Mouse (Mus musculus) intestine, embryonic 15.5 days (tissue): Measurements from ENCODE around the gene Gpr183. TPM values are rescaled to one million over a fixed set of nuclear protein-coding genes. Genes with fewer than 3 reads are reported as not detected.
A peak's percentile ranks its signal among the peaks of the same experiment; 100 is the strongest.

Experiments
- ATAC-seq: fragments of 200-750 bp; cut with Nextera tagmentation; 2 replicates; pipeline ENCODE4 v1.8.0; 2017; ENCODE audit warnings: moderate TSS enrichment, moderate library complexity
- H3K27ac ChIP-seq: fragments of 300-500 bp; sonication (generic); 2 replicates; pipeline ENCODE4 v1.5.1; 2015; ENCODE audit warnings: mild to moderate bottlenecking, inconsistent platforms
- H3K27me3 ChIP-seq: fragments of 300-500 bp; sonication (generic); replicated peaks from 2 replicates; pipeline ENCODE4 v1.6.1; 2015; ENCODE audit warnings: inconsistent platforms
- H3K36me3 ChIP-seq: fragments of 300-500 bp; sonication (generic); 2 replicates; pipeline ENCODE4 v1.6.1; 2015; ENCODE audit warnings: inconsistent platforms
- H3K4me1 ChIP-seq: fragments of 300-500 bp; sonication (generic); replicated peaks from 2 replicates; pipeline ENCODE4 v1.6.1; 2015; ENCODE audit warnings: inconsistent platforms
- H3K4me2 ChIP-seq: fragments of 300-500 bp; sonication (generic); replicated peaks from 2 replicates; pipeline ENCODE4 v1.6.1; 2015; ENCODE audit warnings: mild to moderate bottlenecking, inconsistent platforms
- H3K4me3 ChIP-seq: fragments of 300-500 bp; sonication (generic); replicated peaks from 2 replicates; pipeline ENCODE4 v1.5.1; 2015; ENCODE audit warnings: inconsistent platforms
- H3K9ac ChIP-seq: fragments of 300-500 bp; sonication (generic); 2 replicates; pipeline ENCODE4 v1.6.1; 2015; ENCODE audit warnings: inconsistent platforms
- H3K9me3 ChIP-seq: fragments of 300-500 bp; sonication (generic); 2 replicates; pipeline ENCODE4 v1.6.1; 2016; ENCODE audit warnings: inconsistent platforms
- WGBS: fragments of 180-500 bp; shearing (Covaris S2); methylation state at CpG from one replicate; pipeline ENCODE4 v1.1.7; 2015; 5-methylcytosine and 5-hydroxymethylcytosine counted together
- polyA plus RNA-seq: library from polyadenylated mRNA; unstranded; fragments of >200 nt; fragmentation: Nextera tagmentation; extraction: Ambion mirVana; gene quantifications from 2 replicates; pipeline ENCODE4 v1.2.1, GENCODE M21; 2015

Gpr183 gene
- polyA plus RNA-seq, 1 experiment from 2014 or later = 3.7 TPM

DNA sequence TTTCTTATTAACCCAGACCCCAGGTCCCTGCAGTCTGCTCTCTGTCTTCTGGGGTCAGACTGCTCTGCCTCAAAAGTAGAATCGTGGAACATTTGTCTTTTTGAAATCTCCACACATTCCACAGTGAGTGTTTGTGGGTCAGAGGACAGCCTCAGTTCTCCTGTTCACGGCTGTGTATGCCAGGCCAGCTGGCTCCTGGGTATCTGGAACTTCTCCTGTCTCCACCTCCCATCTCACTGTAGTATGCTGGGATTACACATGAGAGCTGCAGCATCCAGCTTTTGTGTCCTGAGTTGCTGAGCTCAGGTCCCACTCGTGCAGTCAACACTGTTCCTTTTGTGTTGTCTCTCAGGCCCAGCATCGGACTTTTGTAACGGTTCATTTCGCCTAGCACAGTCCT is 40.1 kb downstream of the Gpr183 start:
- Histone ChIP-seq H3K27ac (no peak overlapping the region), H3K9me3 (no peaks in the 10 kb centered on the region), H3K27me3 (no peaks in the 10 kb centered on the region), H3K4me3 (no peak overlapping the region), H3K4me2 (no peak overlapping the region), H3K9ac (no peak overlapping the region), H3K4me1 (peaks cover 11% of the 10 kb centered on the region; the same call in 1 of the 2 replicates), H3K36me3 (no peaks in the 10 kb centered on the region)
- no peak for ATAC-seq
- WGBS = 61% methylated on average over 6 of the region's 6 CpGs

DNA sequence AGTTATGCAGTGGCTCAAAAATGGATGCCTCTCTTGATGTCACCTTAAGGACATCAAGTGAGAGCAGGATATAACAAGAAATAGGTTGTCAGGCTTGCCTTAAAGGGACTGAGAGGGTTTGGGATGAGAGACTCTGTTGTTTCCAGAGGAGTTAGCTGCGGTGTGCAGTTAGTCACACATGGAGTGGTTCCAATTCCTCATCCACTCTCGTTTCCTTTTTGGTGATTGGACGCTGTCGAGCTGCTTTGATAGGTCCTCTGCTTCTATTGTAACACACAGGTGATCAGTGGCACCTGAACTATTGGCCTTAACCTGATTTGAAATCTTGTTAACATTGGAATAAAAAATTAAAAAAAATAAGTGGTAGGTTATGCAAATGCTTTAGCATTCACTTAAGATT is 42.3 kb downstream of the Gpr183 start:
- H3K4me3 ChIP-seq = no peak overlapping the region
- no peak for ATAC-seq
- H3K27me3 ChIP-seq = no peaks in the 10 kb centered on the region
- H3K36me3 ChIP-seq = no peaks in the 10 kb centered on the region
- H3K4me2 ChIP-seq = no peak overlapping the region
- 73% methylated on average over 4 of the region's 4 CpGs for WGBS
- no peak overlapping the region for H3K27ac ChIP-seq
- peaks cover 10% of the 10 kb centered on the region; the same call in 1 of the 2 replicates for H3K4me1 ChIP-seq
- no peak overlapping the region for H3K9ac ChIP-seq
- H3K9me3 ChIP-seq = no peaks in the 10 kb centered on the region

GRCm38 (mm10) chr14:121922016-121922415 is 43.0 kb downstream of the Gpr183 start:
- H3K9me3 ChIP-seq = no peaks in the 10 kb centered on the region
- no peaks in the 10 kb centered on the region for H3K36me3 ChIP-seq
- no peaks in the 10 kb centered on the region for H3K27me3 ChIP-seq
- no peak overlapping the region for H3K27ac ChIP-seq
- H3K4me1 ChIP-seq = peaks cover 10% of the 10 kb centered on the region; the same call in 1 of the 2 replicates
- H3K4me3 ChIP-seq = no peak overlapping the region
- no peak overlapping the region for H3K4me2 ChIP-seq
- no peak for ATAC-seq
- WGBS = 88% methylated on average over 4 of the region's 4 CpGs
- no peak overlapping the region for H3K9ac ChIP-seq

DNA sequence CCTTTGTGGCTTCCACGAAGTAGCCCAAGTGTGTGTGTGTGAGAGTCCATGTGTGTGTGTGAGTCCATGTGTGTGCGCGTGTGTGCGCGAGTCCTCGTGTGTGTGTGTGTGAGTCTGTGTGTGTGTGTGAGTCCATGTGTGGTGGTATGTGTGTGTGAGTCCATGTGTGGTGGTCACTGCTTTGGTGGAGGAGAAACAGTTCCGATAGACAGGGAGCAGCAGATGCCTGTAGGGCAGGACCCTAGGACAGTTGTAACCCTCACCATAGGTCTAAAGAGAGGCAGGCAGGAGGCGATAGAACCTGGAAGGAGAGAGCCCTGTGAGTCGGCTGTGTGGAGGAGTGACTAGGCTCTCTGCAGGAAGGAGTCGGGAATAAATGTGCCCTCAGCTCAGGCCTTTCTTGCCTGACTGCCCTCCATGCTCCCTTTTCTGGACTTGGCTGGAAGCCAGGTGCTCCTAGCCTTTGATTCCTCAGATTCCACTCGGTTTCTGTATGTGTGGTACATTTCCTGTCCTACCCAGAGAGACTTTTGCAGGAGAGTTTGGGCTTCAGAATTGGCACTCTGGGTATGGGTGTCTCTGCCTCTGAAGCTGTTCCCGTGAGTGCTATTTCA is 44.4 kb downstream of the Gpr183 start:
- no peak overlapping the region for H3K4me2 ChIP-seq
- no peak overlapping the region for H3K9ac ChIP-seq
- H3K36me3 ChIP-seq = no peaks in the 10 kb centered on the region
- H3K4me1 ChIP-seq = peaks cover 10% of the 10 kb centered on the region; the same call in 1 of the 2 replicates
- peak; percentile 58 for ATAC-seq
- no peaks in the 10 kb centered on the region for H3K9me3 ChIP-seq
- no peak overlapping the region for H3K27ac ChIP-seq
- no peak overlapping the region for H3K4me3 ChIP-seq
- WGBS = 73% methylated on average over 12 of the region's 12 CpGs
- no peaks in the 10 kb centered on the region for H3K27me3 ChIP-seq

GRCm38 (mm10) chr14:121919752-121920151 is 45.2 kb downstream of the Gpr183 start:
- 17% methylated on average over 3 of the region's 3 CpGs for whole genome bisulfite sequencing
- no peaks in the 10 kb centered on the region for H3K36me3 ChIP-seq

GRCm38 (mm10) chr14:121918266-121918665 is 46.7 kb downstream of the Gpr183 start:
- ATAC-seq = no peak

More at GRCm38 (mm10) chr14:121919752-121920151, 45.2 kb downstream of the Gpr183 start:
- peaks cover 10% of the 10 kb centered on the region; the same call in 1 of the 2 replicates for H3K4me1 ChIP-seq
- no peaks in the 10 kb centered on the region for H3K9me3 ChIP-seq
- H3K9ac ChIP-seq = no peak overlapping the region
- H3K27ac ChIP-seq = no peak overlapping the region
- H3K4me2 ChIP-seq = no peak overlapping the region
- H3K4me3 ChIP-seq = no peak overlapping the region
- no peak for ATAC-seq
- no peaks in the 10 kb centered on the region for H3K27me3 ChIP-seq

DNA sequence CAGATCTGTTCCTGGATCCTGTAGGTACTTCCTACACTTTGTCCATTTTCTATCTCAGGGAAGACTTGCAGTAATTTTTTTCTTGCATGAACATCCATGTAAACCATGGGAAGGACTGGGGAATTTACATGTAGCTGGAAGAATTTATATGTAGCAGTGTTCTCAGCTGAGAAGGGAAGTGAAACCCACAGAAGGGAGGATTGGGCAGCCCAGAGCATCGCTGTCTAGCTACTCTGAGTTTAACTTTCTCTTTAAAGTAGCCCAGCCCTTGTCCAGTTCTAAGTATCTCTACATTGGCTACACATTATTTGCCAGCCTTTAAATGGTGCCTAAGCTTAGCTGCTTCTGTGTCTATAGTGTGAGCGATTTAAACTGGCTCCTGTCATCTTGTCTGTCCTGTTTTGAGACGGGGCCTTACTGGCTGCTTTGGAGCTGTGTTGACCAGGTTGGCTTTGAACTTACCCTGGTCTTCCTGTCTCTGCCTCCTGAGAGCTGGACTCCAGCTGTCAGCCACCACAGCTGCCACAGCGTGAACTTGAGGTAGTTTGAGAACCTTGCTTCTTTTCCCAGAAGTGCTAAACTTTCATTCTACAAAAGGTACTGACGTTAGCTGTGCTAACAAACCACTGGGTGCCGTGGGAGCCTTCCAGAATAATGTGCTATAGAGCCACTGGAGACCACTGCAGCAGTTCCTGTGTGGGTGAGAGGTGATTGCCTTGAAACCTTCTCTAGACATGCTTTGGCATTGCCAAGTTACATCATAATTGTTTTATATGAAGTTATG is 48.5 kb downstream of the Gpr183 start:
- Histone ChIP-seq H3K27me3 (no peaks in the 10 kb centered on the region), H3K4me2 (no peak overlapping the region), H3K4me1 (peaks cover 6% of the 10 kb centered on the region; the same call in 1 of the 2 replicates), H3K9me3 (no peaks in the 10 kb centered on the region), H3K27ac (no peak overlapping the region), H3K4me3 (no peak overlapping the region), H3K36me3 (0 out of 2 replicates have a peak, but pooled peaks cover 7% of the 10 kb centered on the region), H3K9ac (no peak overlapping the region)
- 90% methylated on average over 6 of the region's 6 CpGs for WGBS
- no peak for ATAC-seq

More at GRCm38 (mm10) chr14:121918266-121918665, 46.7 kb downstream of the Gpr183 start:
- Histone ChIP-seq H3K9me3 (no peaks in the 10 kb centered on the region), H3K4me1 (peaks cover 6% of the 10 kb centered on the region; the same call in 1 of the 2 replicates), H3K4me2 (no peak overlapping the region), H3K36me3 (no peaks in the 10 kb centered on the region), H3K27ac (no peak overlapping the region), H3K27me3 (no peaks in the 10 kb centered on the region), H3K9ac (no peak overlapping the region), H3K4me3 (no peak overlapping the region)
- 80% methylated on average over 3 of the region's 3 CpGs for WGBS

DNA sequence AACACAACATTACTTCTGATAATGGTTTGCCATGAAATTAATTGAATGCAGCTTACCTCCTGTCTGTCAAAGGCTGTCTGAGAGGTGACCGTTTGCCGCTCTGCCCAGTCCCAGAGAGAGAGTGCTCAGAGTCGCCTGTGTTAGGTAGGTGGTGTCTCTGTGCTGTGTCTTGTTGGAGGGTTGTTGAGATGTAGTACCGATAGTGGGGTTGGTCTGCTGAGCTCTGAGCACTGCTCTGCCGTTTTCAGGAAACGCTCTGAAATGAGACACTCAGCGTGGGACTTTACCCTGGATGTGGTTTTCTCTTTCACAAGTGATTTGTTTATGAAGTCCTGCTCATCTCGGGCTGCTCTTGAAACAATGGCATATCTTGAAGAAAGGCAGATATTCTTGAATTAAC is 49.4 kb downstream of the Gpr183 start, which contains the start of gene Gpr18:
Gene Gpr18, minus strand, starts transcription at position 161 of the 400 bp plus-strand sequence.
- WGBS = 59% methylated on average over 8 of the region's 8 CpGs
- Histone ChIP-seq H3K4me1 (peaks cover 3% of the 10 kb centered on the region; the same call in 1 of the 2 replicates), H3K9me3 (no peaks in the 10 kb centered on the region), H3K4me3 (no peak within 1 kb of the TSS), H3K27me3 (no peaks in the 10 kb centered on the region), H3K4me2 (no peak within 1 kb of the TSS), H3K36me3 (0 out of 2 replicates have a peak, but pooled peaks cover 9% of the 10 kb centered on the region), H3K27ac (no peak within 1 kb of the TSS), H3K9ac (no peak within 1 kb of the TSS)
- no peak for ATAC-seq

DNA sequence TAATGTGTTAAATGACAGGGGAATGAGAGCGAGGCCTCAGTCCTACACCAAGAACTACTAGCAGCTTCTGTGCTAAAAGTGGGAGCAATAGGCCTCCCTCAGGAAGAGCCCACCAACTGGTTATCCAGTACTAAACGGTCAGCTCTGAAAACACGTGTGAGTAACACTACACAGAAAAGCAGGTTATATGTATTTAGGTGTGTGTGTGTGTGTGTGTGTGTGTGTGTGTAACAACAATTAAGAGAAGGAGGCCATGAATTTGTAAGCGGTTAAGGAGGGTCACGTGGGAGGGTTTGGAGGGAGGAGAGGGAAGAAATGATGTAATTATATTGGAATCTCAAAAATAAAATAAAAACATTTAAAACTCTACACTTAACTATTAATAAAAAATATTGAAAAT is 49.9 kb downstream of the Gpr183 start:
- H3K9me3 ChIP-seq = no peaks in the 10 kb centered on the region
- WGBS = 81% methylated on average over 5 of the region's 5 CpGs
- no peaks in the 10 kb centered on the region for H3K4me1 ChIP-seq
- H3K27ac ChIP-seq = no peak overlapping the region
- H3K4me2 ChIP-seq = no peak overlapping the region
- 0 out of 2 replicates have a peak, but pooled peaks cover 9% of the 10 kb centered on the region for H3K36me3 ChIP-seq
- no peak overlapping the region for H3K9ac ChIP-seq
- H3K27me3 ChIP-seq = no peaks in the 10 kb centered on the region
- ATAC-seq = no peak
- H3K4me3 ChIP-seq = no peak overlapping the region

- Histone ChIP-seq H3K27me3 (no peaks in the 10 kb centered on the region), H3K4me2 (no peak overlapping the region), H3K4me3 (no peak overlapping the region), H3K4me1 (no peaks in the 10 kb centered on the region), H3K36me3 (0 out of 2 replicates have a peak, but pooled peaks cover 9% of the 10 kb centered on the region), H3K9ac (no peak overlapping the region), H3K9me3 (no peaks in the 10 kb centered on the region), H3K27ac (no peak overlapping the region)
- ATAC-seq = no peak
- WGBS = 94% methylated on average over 7 of the region's 7 CpGs
These were observed 52.5 kb downstream of the Gpr183 start for GRCm38 (mm10) chr14:121912501-121912900.

DNA sequence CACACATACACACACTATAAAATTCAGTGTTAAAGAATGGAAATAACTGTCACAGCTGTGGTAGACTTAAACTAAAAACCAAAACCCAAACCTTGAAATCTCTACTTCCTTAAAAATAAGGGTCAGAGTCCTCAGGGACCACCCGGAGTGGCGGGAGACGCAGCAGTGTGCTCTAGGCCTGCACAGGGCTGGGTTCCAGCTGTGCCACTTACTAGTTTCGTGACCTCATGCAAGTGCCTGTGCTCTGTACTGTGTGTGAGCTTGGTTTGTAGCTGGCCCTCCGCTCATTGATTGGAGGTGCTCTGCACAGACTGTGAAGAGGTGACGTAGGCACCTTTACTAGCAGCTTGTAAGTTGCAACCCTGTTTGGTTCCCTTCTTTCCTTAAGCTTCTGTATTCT is 55.1 kb downstream of the Gpr183 start:
- Histone ChIP-seq H3K36me3 (0 out of 2 replicates have a peak, but pooled peaks cover 9% of the 10 kb centered on the region), H3K9me3 (no peaks in the 10 kb centered on the region), H3K4me3 (no peak overlapping the region), H3K4me1 (no peaks in the 10 kb centered on the region), H3K27ac (no peak overlapping the region), H3K27me3 (no peaks in the 10 kb centered on the region), H3K9ac (no peak overlapping the region), H3K4me2 (no peak overlapping the region)
- no peak for ATAC-seq
- 93% methylated on average over 6 of the region's 6 CpGs for WGBS

DNA sequence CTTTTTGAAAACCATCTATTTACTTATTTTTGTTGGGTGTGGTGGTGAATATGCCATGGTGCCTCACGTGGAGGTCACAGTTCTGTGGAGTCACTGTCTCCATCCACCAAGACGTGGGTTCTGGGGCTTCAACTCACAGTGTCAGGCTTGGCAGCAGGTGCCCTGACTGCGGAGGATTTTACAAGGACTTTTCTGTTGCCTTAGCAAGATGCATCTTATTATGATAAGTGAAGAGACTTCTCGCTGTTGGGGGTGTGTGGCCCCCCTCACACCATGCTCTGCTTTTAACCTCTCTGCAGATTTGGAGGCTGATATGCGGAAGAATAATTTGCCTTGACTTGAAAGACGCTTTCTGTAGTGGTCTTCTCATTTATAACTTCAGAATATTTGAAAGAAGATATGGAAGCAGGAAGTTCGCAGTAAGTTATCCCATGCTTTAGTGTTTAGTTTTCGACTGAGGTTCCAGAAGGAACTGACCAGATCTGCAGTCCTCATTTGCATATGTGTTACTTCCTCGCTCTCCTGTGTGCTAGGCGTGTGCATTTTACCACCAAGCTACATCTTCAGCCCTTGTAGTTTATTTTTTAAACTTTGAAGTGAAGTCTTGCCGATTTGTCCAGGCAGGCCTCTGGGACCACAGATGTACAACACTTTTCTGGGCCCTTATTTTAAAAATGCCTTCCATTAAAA is 57.9 kb downstream of the Gpr183 start:
- no peak overlapping the region for H3K4me2 ChIP-seq
- no peak for ATAC-seq
- H3K27me3 ChIP-seq = no peaks in the 10 kb centered on the region
- H3K4me3 ChIP-seq = no peak overlapping the region
- no peak overlapping the region for H3K9ac ChIP-seq
- H3K36me3 ChIP-seq = 0 out of 2 replicates have a peak, but pooled peaks cover 8% of the 10 kb centered on the region
- no peak overlapping the region for H3K27ac ChIP-seq
- no peaks in the 10 kb centered on the region for H3K4me1 ChIP-seq
- WGBS = 85% methylated on average over 11 of the region's 11 CpGs
- H3K9me3 ChIP-seq = no peaks in the 10 kb centered on the region
